Mouse (Mus musculus): ENCODE results near the gene Ell.

Ell gene

GRCm38 (mm10) chr8:70539077-70539813 is at the start of gene Ell:
Gene Ell, plus strand, starts transcription at chr8:70539457.
- peak; percentile 100 for DNase-seq (ENCODE audit: low read depth)

GRCm38 (mm10) chr8:70489576-70489975 is 49.7 kb upstream of the Ell start:
- DNase-seq (ENCODE audit: low read depth), result no peak

GRCm38 (mm10) chr8:70490061-70490879 is 49.0 kb upstream of the Ell start:
- DNase-seq (ENCODE audit: low read depth), result no peak

- no peak for DNase-seq (ENCODE audit: low read depth)
Observed at GRCm38 (mm10) chr8:70490880-70491495, 48.3 kb upstream of the Ell start.

- DNase-seq (ENCODE audit: low read depth), result no peak
Observed at GRCm38 (mm10) chr8:70492664-70493640, 46.3 kb upstream of the Ell start, which contains the start of gene Crlf1. Gene Crlf1, plus strand, starts transcription at chr8:70493158.

GRCm38 (mm10) chr8:70493692-70494415 is 45.4 kb upstream of the Ell start:
- DNase-seq (ENCODE audit: low read depth), result no peak

GRCm38 (mm10) chr8:70494416-70494945 is 44.8 kb upstream of the Ell start:
- no peak for DNase-seq (ENCODE audit: low read depth)

- DNase-seq (ENCODE audit: low read depth), result no peak
Observed at GRCm38 (mm10) chr8:70495001-70495770, 44.1 kb upstream of the Ell start.

- DNase-seq (ENCODE audit: low read depth), result no peak
Observed at GRCm38 (mm10) chr8:70495771-70496062, 43.5 kb upstream of the Ell start.

GRCm38 (mm10) chr8:70500386-70501301 is 38.6 kb upstream of the Ell start:
- DNase-seq (ENCODE audit: low read depth), result peak; percentile 73

- no peak for DNase-seq (ENCODE audit: low read depth)
Observed at GRCm38 (mm10) chr8:70501820-70502529, 37.3 kb upstream of the Ell start.

- DNase-seq (ENCODE audit: low read depth), result no peak
Observed at GRCm38 (mm10) chr8:70502540-70502939, 36.7 kb upstream of the Ell start.

GRCm38 (mm10) chr8:70503062-70503750 is 36.1 kb upstream of the Ell start:
- DNase-seq (ENCODE audit: low read depth), result peak; percentile 82

GRCm38 (mm10) chr8:70504291-70504716 is 35.0 kb upstream of the Ell start:
- no peak for DNase-seq (ENCODE audit: low read depth)

GRCm38 (mm10) chr8:70504851-70505250 is 34.4 kb upstream of the Ell start:
- peak; percentile 88 for DNase-seq (ENCODE audit: low read depth)

- DNase-seq (ENCODE audit: low read depth), result no peak
Observed at GRCm38 (mm10) chr8:70505698-70506327, 33.4 kb upstream of the Ell start.

Measured in naive thymus-derived CD4-positive, alpha-beta T cell, adult 2 months (primary cell).